In the genomic region with DNA sequence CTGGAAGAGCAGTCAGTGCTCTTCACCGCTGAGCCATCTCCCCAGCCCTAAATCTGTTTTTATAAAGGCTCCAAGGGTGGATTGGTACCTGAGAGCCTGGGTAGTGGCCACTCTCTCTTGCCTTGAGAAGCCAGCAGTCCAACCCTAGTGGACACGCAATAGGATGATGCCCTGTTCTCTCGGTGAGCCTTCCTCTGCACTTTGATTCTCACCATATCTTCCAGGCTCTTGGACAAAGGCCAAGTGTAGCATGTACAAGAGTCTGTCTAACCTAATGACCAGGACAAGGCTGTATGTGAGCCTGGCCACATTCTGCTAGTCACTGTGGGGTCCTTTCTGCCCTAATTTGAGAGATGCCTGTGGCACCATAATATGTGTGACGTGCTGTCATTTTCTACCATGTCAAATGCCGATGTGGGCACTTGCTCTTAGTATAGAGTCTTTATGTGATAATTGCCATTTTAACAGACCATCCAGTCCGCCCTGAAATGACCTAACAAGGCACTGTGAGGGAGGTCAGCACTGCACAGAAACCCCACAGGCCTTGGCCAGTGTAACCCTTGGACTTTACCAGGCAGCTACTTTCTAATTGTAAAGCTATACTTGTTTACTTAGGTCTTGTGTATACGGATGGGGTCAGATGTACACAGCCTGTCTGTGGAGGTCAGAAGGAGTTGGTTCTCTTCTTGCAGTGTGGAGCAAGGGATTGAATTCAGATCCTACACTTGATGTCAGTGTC, we compare ENCODE assay signal across 18 mouse cellular contexts. TPM values are rescaled to one million over a fixed set of nuclear protein-coding genes. Genes with fewer than 3 reads are reported as not detected.
A peak's percentile ranks its signal among the peaks of the same experiment; 100 is the strongest.
DNase-seq lines count a peak whose midpoint lies in the region; ATAC-seq and TF ChIP-seq lines count a peak whose summit lies in the region.
"Had no signal": no experiment of that assay in that cellular context is flagged by ENCODE, and none has a peak within 500 bp of the region (broad histone marks: within the 10 kb centered on the region; RNA-seq: fewer than 3 reads in every experiment).

No protein-coding gene starts in this region.

- peaks cover 5% of the 10 kb centered on the region; the same call in 1 of the 2 replicates for H3K36me3 ChIP-seq in heart, embryonic 13.5 days
- H3K36me3 ChIP-seq in liver, embryonic 16.5 days (ENCODE audit: control insufficient read depth, insufficient read depth) = no peaks in the 10 kb centered on the region
- H3K36me3 ChIP-seq: heart, embryonic 15.5 days had no signal

- peak; percentile 17 to 65 for DNase-seq in adrenal gland, adult (ENCODE audit: inconsistent age in 2 of 2, low spot score in 1 of 2)
- DNase-seq in adrenal gland, postnatal 4 days (ENCODE audit: low spot score in 2 of 2) = no peak
- no peak for DNase-seq in heart, adult 8-10 months (ENCODE audit: low spot score)
- DNase-seq in Patski (ENCODE audit: low read depth, low spot score) = no peak
- no peak for DNase-seq in lung, postnatal 25 days (ENCODE audit: low spot score)
- DNase-seq: kidney, adult 2 months; kidney, postnatal 14 days; left cerebral cortex, postnatal 4 days; lung, adult 18-20 months; right cerebral cortex, postnatal 4 days had no signal

- 0 out of 2 replicates have a peak overlapping the region, but pooled peaks have one; percentile 47 for H3K9ac ChIP-seq in heart, embryonic 13.5 days
- H3K9ac ChIP-seq in liver, embryonic 16.5 days (ENCODE audit: low read depth, low read length) = no peak overlapping the region
- H3K9ac ChIP-seq: heart, embryonic 15.5 days had no signal

- no peak for ATAC-seq in heart, embryonic 13.5 days (ENCODE audit: extremely low read depth, insufficient number of reproducible peaks, low FRiP score, low TSS enrichment)
- ATAC-seq in Patski = no peak
- ATAC-seq in liver, embryonic 16.5 days (ENCODE audit: low read depth) = peak; percentile 73
- no peak for ATAC-seq in monocyte, adult 5-6 weeks (replicated peaks; ENCODE audit: insufficient number of reproducible peaks, low FRiP score, low TSS enrichment, poor library complexity, severe bottlenecking)
- ATAC-seq: midbrain, embryonic 16.5 days had no signal

- H3K9me3 ChIP-seq in heart, embryonic 13.5 days = no peaks in the 10 kb centered on the region
- no peaks in the 10 kb centered on the region for H3K9me3 ChIP-seq in liver, embryonic 16.5 days (replicated peaks; ENCODE audit: control insufficient read depth, low read length)
- H3K9me3 ChIP-seq: embryonic facial prominence, embryonic 10.5 days; heart, embryonic 15.5 days; megakaryocyte, embryonic 14.5 days had no signal

- H3K4me1 ChIP-seq in heart, embryonic 13.5 days = peaks cover 27% of the 10 kb centered on the region
- H3K4me1 ChIP-seq in liver, embryonic 16.5 days (ENCODE audit: control insufficient read depth, low read depth, low read length) = peaks cover 38% of the 10 kb centered on the region

- POLR2A ChIA-PET in Patski (lab: Charles Lee) = no interaction called here

- TF ChIP-seq CTCF in Patski (IDR thresholded peaks at IDR 0.05) = peak; percentile 21

- CTCF ChIA-PET in Patski (lab: Charles Lee) = no interaction called here

- in situ Hi-C loops in Patski (cut with MboI; ENCODE audit: low pct_unique_long_range_greater_than_20kb) = loop anchor here (5.0 kb wide), 2 partner anchors 86 to 202 kb away; no protein-coding TSS in a partner anchor

- no peak overlapping the region for H3K4me2 ChIP-seq in heart, embryonic 13.5 days
- no peak overlapping the region for H3K4me2 ChIP-seq in liver, embryonic 16.5 days (ENCODE audit: low read depth, low read length)
- H3K4me2 ChIP-seq: heart, embryonic 15.5 days had no signal

- no peaks in the 10 kb centered on the region for H3K27me3 ChIP-seq in heart, embryonic 13.5 days (replicated peaks)
- H3K27me3 ChIP-seq in Patski = no peaks in the 10 kb centered on the region
- H3K27me3 ChIP-seq in liver, embryonic 16.5 days (ENCODE audit: control insufficient read depth, insufficient read depth, low read depth, low read length) = no peaks in the 10 kb centered on the region
- H3K27me3 ChIP-seq: heart, embryonic 15.5 days; megakaryocyte, embryonic 14.5 days had no signal

- 79% methylated on average over 7 of the region's 7 CpGs for WGBS in heart, embryonic 13.5 days
- WGBS in liver, embryonic 16.5 days (ENCODE audit: insufficient replicate concordance) = 77% methylated on average over 7 of the region's 7 CpGs

- no peak overlapping the region for H3K4me3 ChIP-seq in heart, embryonic 13.5 days
- no peak overlapping the region for H3K4me3 ChIP-seq in liver, embryonic 16.5 days (ENCODE audit: low read depth, low read length)
- H3K4me3 ChIP-seq: embryonic facial prominence, embryonic 10.5 days; heart, embryonic 15.5 days; left cerebral cortex, adult 2 months; megakaryocyte, embryonic 14.5 days had no signal

- no peak overlapping the region for H3K27ac ChIP-seq in heart, embryonic 13.5 days (replicated peaks)
- H3K27ac ChIP-seq in liver, embryonic 16.5 days (ENCODE audit: low read length) = peak overlapping the region; percentile 18
- H3K27ac ChIP-seq: embryonic facial prominence, embryonic 10.5 days; heart, embryonic 15.5 days; left cerebral cortex, adult 2 months had no signal

RNA-seq across cellular contexts. Expression of gene Nadk, which starts 6.6 kb away (rescaled TPM):
- total RNA-seq in adrenal gland, postnatal 4 days (2021) = 100 to 1,000 TPM; 147 to 160 TPM
- polyA plus RNA-seq in heart, embryonic 13.5 days (2015; fragmentation: Nextera tagmentation; extraction: Ambion mirVana) = 45.0 and 49.3 TPM in 2 replicates
- 10 to 100 TPM; 23.8 to 30.2 (median 29.1) TPM for total RNA-seq in heart, adult 8-10 months (2022)
- polyA plus RNA-seq in Patski (2021) = 87.0 TPM
- 42.9 and 45.3 TPM in 2 replicates for polyA plus RNA-seq in liver, embryonic 16.5 days (2015; fragmentation: Nextera tagmentation; extraction: Ambion mirVana)
- 392 to 513 TPM (median 506 TPM) in 3 replicates for total RNA-seq in monocyte, adult 5-6 weeks (2017)

RNA-seq across cellular contexts. Expression of gene Slc35e2, which starts 32.4 kb away (rescaled TPM):
- total RNA-seq in adrenal gland, postnatal 4 days (2021) = 10 to 100 TPM; 30.5 to 32.9 TPM
- polyA plus RNA-seq in heart, embryonic 13.5 days (2015; fragmentation: Nextera tagmentation; extraction: Ambion mirVana) = 5.7 and 6.2 TPM in 2 replicates
- total RNA-seq in heart, adult 8-10 months (2022) = 1 to 10 TPM; 6.2 to 7.8 (median 6.9) TPM
- polyA plus RNA-seq in Patski (2021) = 4.0 TPM
- 5.6 and 6.4 TPM in 2 replicates for polyA plus RNA-seq in liver, embryonic 16.5 days (2015; fragmentation: Nextera tagmentation; extraction: Ambion mirVana)
- 6.5 to 13.6 TPM (median 9.2 TPM) in 3 replicates for total RNA-seq in monocyte, adult 5-6 weeks (2017)

RNA-seq across cellular contexts. Expression of gene Cdk11b, which starts 55.9 kb away (rescaled TPM):
- total RNA-seq in adrenal gland, postnatal 4 days (2021) = 10 to 100 TPM; 53.8 to 55.0 TPM
- 39.6 and 40.2 TPM in 2 replicates for polyA plus RNA-seq in heart, embryonic 13.5 days (2015; fragmentation: Nextera tagmentation; extraction: Ambion mirVana)
- 10 to 100 TPM; 29.2 to 37.0 (median 30.2) TPM for total RNA-seq in heart, adult 8-10 months (2022)
- polyA plus RNA-seq in Patski (2021) = 57.8 TPM
- polyA plus RNA-seq in liver, embryonic 16.5 days (2015; fragmentation: Nextera tagmentation; extraction: Ambion mirVana) = 19.4 and 20.3 TPM in 2 replicates
- total RNA-seq in monocyte, adult 5-6 weeks (2017) = 145 to 205 TPM (median 169 TPM) in 3 replicates

Comparison
In these comparisons a context has a peak if more than half of its experiments do, and no peak if none do; other contexts are left out.
1. DNase-seq: peak in adrenal gland, adult (2 of 2); none in adrenal gland, postnatal 4 days (0 of 2), heart, adult 8-10 months (single experiment), Patski (single experiment) and lung, postnatal 25 days (single experiment).
2. RNA of gene Nadk, which starts 6.6 kb away (total RNA-seq): 392 to 513 TPM in monocyte, adult 5-6 weeks and 147 to 160 TPM in adrenal gland, postnatal 4 days; 23.8 to 30.2 TPM in heart, adult 8-10 months; every median in the first group is over 4 times any median in the second.